Mouse (Mus musculus): ENCODE data around the gene Gm9887. TPM values are rescaled to one million over a fixed set of nuclear protein-coding genes. Genes with fewer than 3 reads are reported as not detected.

Gm9887 gene
- 2.0 and 2.4 TPM in 2 replicates for polyA plus RNA-seq (2016; fragmentation: Nextera tagmentation; extraction: Ambion mirVana)

DNA sequence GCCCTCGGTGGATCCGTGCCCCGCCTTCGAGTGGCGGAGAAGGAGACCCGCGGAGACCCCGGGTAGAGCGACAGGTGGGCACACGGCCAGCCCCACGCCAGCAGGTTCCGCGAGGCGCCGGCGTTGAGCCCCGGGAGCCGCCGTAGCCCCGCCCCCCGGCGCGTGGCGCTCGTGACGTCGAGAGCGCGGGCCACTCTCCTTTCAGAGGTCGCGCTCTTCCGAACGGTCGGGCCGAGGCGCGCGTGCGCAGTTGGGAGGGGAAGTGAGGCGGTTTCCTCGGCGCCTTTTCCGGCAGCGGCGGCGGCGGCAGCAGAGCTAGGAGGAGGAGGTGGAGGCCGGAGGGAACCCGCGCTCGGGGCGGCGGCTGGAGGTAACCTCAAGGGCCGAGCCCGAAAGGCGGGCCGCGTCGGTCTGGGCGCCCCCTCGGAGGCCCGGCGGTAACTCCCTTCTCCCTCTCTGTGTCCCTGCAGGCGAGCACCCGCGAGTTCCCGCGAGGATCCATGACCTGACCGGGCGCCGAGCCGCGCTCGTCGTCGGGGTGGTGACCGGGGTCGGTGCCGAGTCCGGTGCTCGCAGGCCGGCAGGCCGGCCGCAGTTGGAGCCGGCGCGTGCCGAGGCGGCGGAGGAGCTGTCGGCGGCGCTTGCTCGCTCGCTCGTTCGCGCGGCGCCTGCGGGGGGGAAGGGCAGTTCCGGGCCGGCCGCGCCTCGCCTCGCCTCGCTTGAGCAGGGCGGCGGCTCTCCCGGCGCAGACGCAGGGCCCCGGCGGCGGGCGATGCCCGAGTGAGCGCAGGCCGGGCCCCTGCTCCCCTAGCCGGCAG lies at the start of gene Gm9887, which contains the start of gene Arf6:
Gene Gm9887, minus strand, starts transcription at position 605 of the 818 bp plus-strand sequence.
Gene Arf6, plus strand, starts transcription at position 297 of the 818 bp plus-strand sequence.
- Histone ChIP-seq H3K27me3 (replicated peaks) (no peaks in the 10 kb centered on the region), H3K9me3 (no peaks in the 10 kb centered on the region), H3K4me3 (peak within 1 kb of the TSS; percentile 99), H3K4me1 (peaks cover 17% of the 10 kb centered on the region), H3K36me3 (no peaks in the 10 kb centered on the region), H3K9ac (peak within 1 kb of the TSS; percentile 99), H3K27ac (peak within 1 kb of the TSS; percentile 82), H3K4me2 (replicated peaks) (peak within 1 kb of the TSS; percentile 95)
- ATAC-seq (ENCODE audit: low FRiP score, low read depth) = peak; percentile 96
- under 1% methylated on average over 110 of the region's 121 CpGs for WGBS

DNA sequence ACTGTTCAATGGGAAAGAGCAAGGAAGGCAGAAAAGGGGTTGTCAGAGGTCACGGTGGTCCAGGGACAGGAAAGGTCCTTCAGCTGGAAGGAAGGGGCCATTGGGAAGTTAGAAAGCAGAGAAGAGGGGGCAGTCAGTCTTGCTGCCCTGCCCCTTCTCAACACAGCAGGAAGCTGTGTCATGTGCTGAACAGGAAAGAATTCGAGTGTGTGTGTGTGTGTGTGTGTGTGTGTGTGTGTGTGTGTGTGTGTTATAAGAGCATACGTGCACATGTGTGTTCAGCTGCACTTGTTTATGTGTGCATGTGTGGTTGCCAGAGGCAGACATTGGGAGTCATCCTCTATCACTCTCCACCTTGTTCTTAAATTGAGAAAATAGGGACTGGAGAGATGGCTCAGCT lies 48.5 kb upstream of the Gm9887 start:
- Histone ChIP-seq H3K27me3 (replicated peaks) (no peaks in the 10 kb centered on the region), H3K9ac (no peak overlapping the region), H3K4me1 (no peaks in the 10 kb centered on the region), H3K27ac (no peak overlapping the region), H3K9me3 (no peaks in the 10 kb centered on the region), H3K4me2 (replicated peaks) (no peak overlapping the region), H3K4me3 (no peak overlapping the region), H3K36me3 (no peaks in the 10 kb centered on the region)
- WGBS = 61% methylated on average over 3 of the region's 3 CpGs
- no peak for ATAC-seq (ENCODE audit: low FRiP score, low read depth)

DNA sequence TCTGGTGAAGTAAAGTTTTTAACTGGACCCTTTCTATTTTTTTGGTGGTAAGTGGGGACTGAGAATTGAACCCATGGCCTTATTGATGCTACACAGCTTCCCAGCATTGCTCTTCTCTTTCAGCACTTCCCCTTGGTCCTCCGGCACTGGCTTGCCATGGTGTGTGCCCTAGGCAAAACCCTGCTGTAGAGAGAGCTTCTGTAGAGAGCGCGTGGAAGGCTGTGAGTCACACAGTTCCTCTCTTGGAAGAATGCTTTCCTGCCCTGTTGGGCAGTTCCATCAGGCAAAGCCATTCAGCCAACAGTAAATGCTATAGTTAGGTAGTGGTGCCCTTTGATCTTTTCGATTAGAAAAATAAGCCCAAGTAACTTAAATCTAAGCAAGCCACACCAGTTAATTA lies 47.3 kb upstream of the Gm9887 start:
- Histone ChIP-seq H3K27me3 (replicated peaks) (no peaks in the 10 kb centered on the region), H3K36me3 (no peaks in the 10 kb centered on the region), H3K9ac (no peak overlapping the region), H3K4me2 (replicated peaks) (no peak overlapping the region), H3K4me1 (no peaks in the 10 kb centered on the region), H3K27ac (no peak overlapping the region), H3K4me3 (no peak overlapping the region), H3K9me3 (no peaks in the 10 kb centered on the region)
- no peak for ATAC-seq (ENCODE audit: low FRiP score, low read depth)
- 94% methylated on average over 4 of the region's 4 CpGs for WGBS

DNA sequence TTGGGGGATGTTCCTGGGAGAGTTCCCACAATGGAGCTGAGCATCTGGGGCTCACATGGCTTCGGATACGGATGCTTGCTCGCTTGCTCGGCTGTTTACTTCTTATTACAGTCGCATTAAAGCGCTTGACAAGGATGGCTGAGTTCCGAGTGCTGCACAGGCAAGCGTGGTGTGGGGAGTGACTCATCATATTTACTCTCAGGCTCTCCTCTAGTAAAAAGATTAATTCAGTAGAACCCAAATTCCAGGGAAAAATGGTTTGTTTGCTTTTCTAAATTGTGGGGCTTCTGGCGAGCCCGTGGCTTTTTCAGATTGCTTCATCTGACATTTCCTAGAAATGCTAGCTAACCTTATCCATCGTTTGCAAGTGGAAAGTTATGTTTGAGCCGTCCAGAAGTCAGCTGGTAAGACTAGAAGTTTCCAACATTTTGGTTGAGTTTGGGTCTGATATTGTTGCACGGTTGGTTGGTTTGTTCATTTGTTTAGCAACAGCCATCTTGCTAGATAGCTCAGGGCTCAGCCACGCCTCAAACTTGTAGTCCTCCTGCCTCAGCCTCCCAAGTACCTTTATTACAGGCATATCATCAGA lies 46.9 kb upstream of the Gm9887 start:
- 87% methylated on average over 14 of the region's 14 CpGs for WGBS
- no peak overlapping the region for H3K9ac ChIP-seq

DNA sequence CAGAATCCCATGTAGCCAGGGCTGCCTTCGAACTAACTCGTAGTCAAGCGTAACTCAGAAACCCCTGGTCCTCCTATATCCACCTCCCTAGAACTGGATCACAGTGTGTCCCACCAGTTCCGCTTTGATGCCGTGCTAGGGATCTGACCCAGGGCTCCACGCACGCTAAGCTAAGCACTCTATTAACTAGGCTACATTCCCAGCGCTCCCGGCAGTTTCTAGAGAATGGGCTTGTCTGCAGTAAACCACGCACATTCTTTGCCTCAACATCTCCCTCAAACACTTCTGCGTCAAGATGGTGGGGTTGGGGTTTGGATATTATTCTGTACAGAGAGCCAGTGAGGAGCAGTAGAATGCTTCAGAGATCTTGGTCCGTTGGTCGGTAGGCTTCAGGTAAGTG lies 46.3 kb upstream of the Gm9887 start:
- H3K36me3 ChIP-seq = no peaks in the 10 kb centered on the region
- 93% methylated on average over 13 of the region's 13 CpGs for WGBS
- no peak overlapping the region for H3K4me3 ChIP-seq
- H3K4me2 ChIP-seq (replicated peaks) = no peak overlapping the region
- no peak overlapping the region for H3K9ac ChIP-seq
- H3K4me1 ChIP-seq = no peaks in the 10 kb centered on the region
- H3K27ac ChIP-seq = no peak overlapping the region
- no peak for ATAC-seq (ENCODE audit: low FRiP score, low read depth)
- H3K9me3 ChIP-seq = no peaks in the 10 kb centered on the region
- no peaks in the 10 kb centered on the region for H3K27me3 ChIP-seq (replicated peaks)

More for the DNA sequence above, 46.9 kb upstream of the Gm9887 start:
- no peaks in the 10 kb centered on the region for H3K4me1 ChIP-seq
- no peak overlapping the region for H3K4me3 ChIP-seq
- H3K9me3 ChIP-seq = no peaks in the 10 kb centered on the region
- H3K27me3 ChIP-seq (replicated peaks) = no peaks in the 10 kb centered on the region
- no peak overlapping the region for H3K4me2 ChIP-seq (replicated peaks)
- no peaks in the 10 kb centered on the region for H3K36me3 ChIP-seq
- ATAC-seq (ENCODE audit: low FRiP score, low read depth) = no peak
- H3K27ac ChIP-seq = no peak overlapping the region

DNA sequence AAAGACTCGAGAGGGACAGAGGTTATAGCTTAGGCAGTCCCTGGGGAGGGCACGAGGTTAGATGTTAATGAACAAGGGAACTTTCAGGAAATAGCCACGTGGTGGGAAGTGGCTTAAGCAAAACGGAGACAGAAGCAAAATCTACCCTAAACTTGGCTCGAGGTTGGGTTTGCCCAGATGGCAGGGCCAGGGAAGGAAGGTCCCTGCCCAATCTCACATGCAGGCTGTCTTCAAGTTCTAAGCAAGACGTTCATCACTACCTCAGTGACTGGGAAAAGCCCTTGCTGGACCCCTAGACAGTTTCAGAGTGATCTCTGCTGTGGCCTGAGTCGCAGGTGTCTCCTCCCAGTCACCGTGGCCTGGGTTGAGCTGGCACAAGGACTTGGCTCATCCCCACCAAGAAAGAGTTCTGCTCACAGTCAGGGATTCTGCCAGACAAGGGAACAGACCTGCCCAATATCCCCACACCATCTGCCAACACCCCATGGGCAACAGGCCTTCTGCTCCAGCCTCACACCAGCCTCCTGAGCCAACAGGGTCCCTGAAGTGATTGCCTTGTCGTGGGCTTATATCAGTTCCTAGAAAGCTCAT lies 45.5 kb upstream of the Gm9887 start:
- no peak overlapping the region for H3K4me3 ChIP-seq
- no peak overlapping the region for H3K27ac ChIP-seq
- no peak for ATAC-seq (ENCODE audit: low FRiP score, low read depth)
- no peaks in the 10 kb centered on the region for H3K36me3 ChIP-seq
- no peaks in the 10 kb centered on the region for H3K27me3 ChIP-seq (replicated peaks)
- H3K4me2 ChIP-seq (replicated peaks) = no peak overlapping the region
- no peaks in the 10 kb centered on the region for H3K4me1 ChIP-seq
- no peak overlapping the region for H3K9ac ChIP-seq
- WGBS = 63% methylated on average over 9 of the region's 9 CpGs
- H3K9me3 ChIP-seq = no peaks in the 10 kb centered on the region

DNA sequence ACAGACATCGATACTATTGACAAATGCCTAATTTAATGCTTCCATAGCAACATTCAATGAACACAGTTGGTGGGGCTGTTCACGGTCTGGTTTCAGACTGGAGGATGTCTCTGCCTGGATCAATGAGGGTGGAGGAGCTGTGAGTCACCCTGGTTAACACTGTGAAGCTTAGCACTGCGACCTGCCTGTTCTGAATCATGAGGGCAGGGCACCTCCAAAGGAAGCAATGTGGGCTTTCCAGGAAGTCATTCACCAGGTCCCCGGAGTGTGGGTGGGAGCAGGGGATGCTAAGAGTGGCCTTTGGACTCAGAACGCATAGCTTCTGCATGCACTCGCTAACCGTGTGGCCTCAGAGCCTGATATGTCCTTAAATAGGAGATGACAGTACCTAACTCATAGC lies 44.5 kb upstream of the Gm9887 start:
- 72% methylated on average over 7 of the region's 7 CpGs for WGBS
- Histone ChIP-seq H3K4me2 (replicated peaks) (no peak overlapping the region), H3K9ac (no peak overlapping the region), H3K4me3 (no peak overlapping the region), H3K36me3 (no peaks in the 10 kb centered on the region), H3K27ac (no peak overlapping the region), H3K27me3 (replicated peaks) (no peaks in the 10 kb centered on the region), H3K9me3 (no peaks in the 10 kb centered on the region), H3K4me1 (no peaks in the 10 kb centered on the region)
- no peak for ATAC-seq (ENCODE audit: low FRiP score, low read depth)

DNA sequence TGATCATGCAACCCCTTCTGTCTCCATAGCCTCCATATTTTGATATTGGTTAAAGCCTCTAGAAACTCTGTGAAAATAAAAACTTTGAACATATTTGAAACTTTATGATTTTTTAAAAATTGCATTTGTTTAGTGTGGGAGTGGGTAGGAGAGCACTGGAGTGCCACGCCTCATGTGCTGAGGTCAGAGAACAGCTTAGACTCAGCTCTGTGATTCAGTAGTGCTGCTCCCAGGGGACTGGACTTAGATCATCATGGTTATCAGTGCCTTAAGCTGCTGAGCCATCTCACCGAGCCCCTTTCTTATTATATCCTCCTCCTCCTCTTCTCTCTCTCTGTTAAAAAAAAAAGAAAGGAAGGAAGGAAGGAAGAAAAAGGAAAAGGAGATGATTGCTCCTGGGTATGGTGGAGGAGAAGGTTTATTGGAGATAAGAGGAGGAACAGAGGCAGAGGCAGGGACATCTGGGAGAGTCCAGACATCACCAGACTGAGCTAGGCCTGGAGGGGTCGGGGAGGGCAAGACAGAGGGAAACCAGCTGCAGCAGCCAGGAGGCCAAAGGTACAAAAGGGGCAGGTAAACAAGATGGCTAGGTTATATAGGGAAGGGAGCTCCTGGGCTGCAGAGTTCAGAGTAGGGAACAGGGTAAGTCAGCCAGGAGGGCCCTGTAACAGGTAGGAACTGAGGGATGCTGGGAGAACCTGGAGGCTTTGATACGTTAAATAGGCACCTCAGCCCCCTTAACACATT lies 42.7 kb upstream of the Gm9887 start:
- no peak for ATAC-seq (ENCODE audit: low FRiP score, low read depth)
- H3K27ac ChIP-seq = no peak overlapping the region
- no peaks in the 10 kb centered on the region for H3K36me3 ChIP-seq
- H3K9ac ChIP-seq = no peak overlapping the region
- no peak overlapping the region for H3K4me2 ChIP-seq (replicated peaks)
- H3K27me3 ChIP-seq (replicated peaks) = no peaks in the 10 kb centered on the region
- 75% methylated on average over 4 of the region's 4 CpGs for WGBS
- no peaks in the 10 kb centered on the region for H3K9me3 ChIP-seq
- no peak overlapping the region for H3K4me3 ChIP-seq
- H3K4me1 ChIP-seq = no peaks in the 10 kb centered on the region

DNA sequence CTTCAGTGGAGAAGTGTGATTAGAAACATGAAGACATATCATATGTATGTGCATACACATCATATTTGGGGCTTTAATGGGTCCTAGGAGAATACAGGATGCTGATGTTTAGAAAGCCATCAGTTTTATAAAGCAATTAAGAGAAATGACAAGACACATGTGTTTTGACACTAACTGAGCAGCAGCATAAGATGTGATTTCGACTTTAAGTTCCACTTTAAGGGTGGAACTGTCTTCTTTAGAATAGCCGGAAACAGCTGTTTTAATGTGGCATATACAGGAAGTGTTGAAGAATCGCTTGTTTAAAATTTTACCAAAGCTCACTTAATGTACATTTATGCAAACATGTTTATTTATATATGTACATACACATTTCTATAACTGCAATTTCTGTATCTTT lies 41.0 kb upstream of the Gm9887 start:
- Histone ChIP-seq H3K27me3 (replicated peaks) (no peaks in the 10 kb centered on the region), H3K4me1 (no peaks in the 10 kb centered on the region), H3K9me3 (no peaks in the 10 kb centered on the region), H3K9ac (no peak overlapping the region), H3K36me3 (no peaks in the 10 kb centered on the region), H3K4me2 (replicated peaks) (no peak overlapping the region), H3K4me3 (no peak overlapping the region), H3K27ac (no peak overlapping the region)
- WGBS = 81% methylated on average over 3 of the region's 3 CpGs
- no peak for ATAC-seq (ENCODE audit: low FRiP score, low read depth)

DNA sequence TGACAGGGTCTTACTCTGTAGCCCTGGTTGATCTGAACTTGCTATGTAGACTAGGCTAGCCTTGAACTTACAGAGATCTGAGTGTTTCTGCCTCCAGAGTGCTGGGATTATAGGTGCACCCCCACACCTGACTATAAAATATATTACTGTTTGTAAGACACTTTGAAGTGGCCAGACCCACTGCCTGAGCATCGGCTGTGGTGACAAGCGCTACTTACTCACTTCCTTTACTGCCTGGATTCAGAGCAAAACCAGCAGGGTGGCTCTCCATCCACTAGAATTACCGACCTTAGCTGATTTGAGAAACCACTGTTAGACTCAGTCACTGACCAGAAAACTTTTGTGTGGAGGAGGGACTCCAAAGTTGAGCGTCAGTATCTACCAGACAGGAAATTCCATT lies 39.7 kb upstream of the Gm9887 start:
- 49% methylated on average over 4 of the region's 4 CpGs for WGBS
- no peaks in the 10 kb centered on the region for H3K27me3 ChIP-seq (replicated peaks)
- H3K27ac ChIP-seq = no peak overlapping the region
- H3K4me2 ChIP-seq (replicated peaks) = no peak overlapping the region
- H3K36me3 ChIP-seq = no peaks in the 10 kb centered on the region
- no peak for ATAC-seq (ENCODE audit: low FRiP score, low read depth)
- H3K4me3 ChIP-seq = no peak overlapping the region
- no peak overlapping the region for H3K9ac ChIP-seq
- no peaks in the 10 kb centered on the region for H3K4me1 ChIP-seq
- no peaks in the 10 kb centered on the region for H3K9me3 ChIP-seq

DNA sequence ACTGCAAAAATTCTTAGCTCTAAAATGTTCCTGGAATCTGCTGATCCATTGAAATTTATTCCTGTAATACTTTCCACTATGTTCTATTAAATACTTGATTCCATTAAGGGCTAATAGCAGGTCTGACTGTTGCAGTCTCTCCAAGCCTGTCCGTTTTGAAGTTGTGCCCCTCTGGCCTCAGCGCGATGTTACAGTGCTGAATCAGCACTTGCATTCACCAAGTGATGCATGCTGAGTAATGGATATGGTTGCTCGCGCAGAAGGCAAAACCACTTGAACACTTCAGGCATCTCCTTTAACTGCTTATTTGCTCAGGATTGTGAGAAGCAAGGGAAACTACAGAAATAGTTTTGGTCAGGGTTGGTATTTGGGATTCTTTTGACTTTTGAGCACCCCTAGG lies 38.5 kb upstream of the Gm9887 start:
- no peak overlapping the region for H3K4me3 ChIP-seq
- no peaks in the 10 kb centered on the region for H3K27me3 ChIP-seq (replicated peaks)
- no peaks in the 10 kb centered on the region for H3K9me3 ChIP-seq
- H3K36me3 ChIP-seq = no peaks in the 10 kb centered on the region
- no peak overlapping the region for H3K4me2 ChIP-seq (replicated peaks)
- no peak overlapping the region for H3K9ac ChIP-seq
- H3K4me1 ChIP-seq = no peaks in the 10 kb centered on the region
- 71% methylated on average over 5 of the region's 5 CpGs for WGBS
- H3K27ac ChIP-seq = no peak overlapping the region
- ATAC-seq (ENCODE audit: low FRiP score, low read depth) = no peak

DNA sequence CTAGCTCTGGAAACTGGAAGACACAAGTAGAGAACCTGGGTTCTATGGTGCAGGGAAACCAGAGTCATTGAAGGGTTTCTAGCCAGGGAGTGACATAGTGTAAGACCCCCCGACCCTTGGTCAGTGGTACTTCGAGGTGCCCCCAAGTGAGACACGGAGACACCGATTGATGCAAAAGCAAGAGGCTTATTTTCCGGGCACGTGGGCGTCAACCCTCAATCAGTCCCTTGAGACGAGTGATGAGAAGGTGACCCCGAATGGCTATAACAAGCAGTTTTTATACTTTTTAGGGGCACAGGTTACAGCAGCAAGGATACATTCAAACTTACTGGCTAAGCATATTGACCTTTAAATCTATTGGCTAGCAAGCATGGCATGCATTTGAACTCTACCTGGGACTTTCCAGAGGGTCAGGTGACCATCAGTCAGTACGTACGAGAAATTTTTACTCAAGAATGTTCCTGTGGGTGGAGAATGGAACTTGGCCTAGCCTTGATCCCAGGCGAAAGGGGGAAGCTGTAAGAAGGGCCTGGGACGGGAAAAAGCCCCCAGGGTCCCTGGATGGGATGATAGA lies 30.4 kb upstream of the Gm9887 start:
- Histone ChIP-seq H3K9me3 (no peaks in the 10 kb centered on the region), H3K4me2 (replicated peaks) (no peak overlapping the region), H3K36me3 (no peaks in the 10 kb centered on the region), H3K9ac (no peak overlapping the region), H3K4me3 (no peak overlapping the region), H3K27me3 (replicated peaks) (no peaks in the 10 kb centered on the region), H3K27ac (no peak overlapping the region), H3K4me1 (no peaks in the 10 kb centered on the region)
- WGBS = 93% methylated on average over 13 of the region's 13 CpGs
- no peak for ATAC-seq (ENCODE audit: low FRiP score, low read depth)

Measured in neural tube, embryonic 12.5 days (tissue).